Comparison of ENCODE assay signal across 8 mouse cellular contexts in genomic region chr2:153851030-153851360, GRCm38 (mm10). TPM values are rescaled to one million over a fixed set of nuclear protein-coding genes. Genes with fewer than 3 reads are reported as not detected.
DNase-seq lines count a peak whose midpoint lies in the region; ATAC-seq and TF ChIP-seq lines count a peak whose summit lies in the region.
"Had no signal": no experiment of that assay in that cellular context is flagged by ENCODE, and none has a peak within 500 bp of the region (broad histone marks: within the 10 kb centered on the region; RNA-seq: fewer than 3 reads in every experiment).

No protein-coding gene starts in this region.

- no peak for TF ChIP-seq POLR2A in bone marrow macrophage, adult 2 months (IDR thresholded peaks at IDR 0.05; ENCODE audit: borderline replicate concordance, low read depth, low read length)

- TF ChIP-seq CTCF in bone marrow macrophage, adult 2 months (IDR thresholded peaks at IDR 0.05; ENCODE audit: low read depth, low read length) = peak; percentile 46; the same call in 1 of the 2 replicates
- TF ChIP-seq CTCF in liver, postnatal 0 days (IDR thresholded peaks at IDR 0.05; ENCODE audit: low read depth) = peak; percentile 54

- no peak for TF ChIP-seq EP300 in liver, postnatal 0 days (IDR thresholded peaks at IDR 0.05; ENCODE audit: low read depth)

- H3K9ac ChIP-seq in liver, postnatal 0 days (replicated peaks) = no peak overlapping the region
- H3K9ac ChIP-seq: heart, embryonic 13.5 days had no signal

- 27% methylated on average over 4 of the region's 4 CpGs for WGBS in liver, postnatal 0 days (ENCODE audit: insufficient replicate concordance)

- H3K27ac ChIP-seq in bone marrow macrophage, adult 2 months (ENCODE audit: insufficient read depth, low read depth, low read length) = no peak overlapping the region
- H3K27ac ChIP-seq in liver, postnatal 0 days (ENCODE audit: low read depth) = no peak overlapping the region
- H3K27ac ChIP-seq: heart, embryonic 13.5 days had no signal

- no peaks in the 10 kb centered on the region for H3K27me3 ChIP-seq in liver, postnatal 0 days (ENCODE audit: insufficient read depth, low read length)

- no peaks in the 10 kb centered on the region for H3K9me3 ChIP-seq in liver, postnatal 0 days (ENCODE audit: low read length)
- H3K9me3 ChIP-seq: heart, embryonic 13.5 days had no signal

- no peaks in the 10 kb centered on the region for H3K4me1 ChIP-seq in bone marrow macrophage, adult 2 months (ENCODE audit: control insufficient read depth, insufficient read depth, low read length)
- no peaks in the 10 kb centered on the region for H3K4me1 ChIP-seq in liver, postnatal 0 days (ENCODE audit: insufficient read depth)
- H3K4me1 ChIP-seq: heart, embryonic 13.5 days had no signal

- no peaks in the 10 kb centered on the region for H3K36me3 ChIP-seq in liver, postnatal 0 days (replicated peaks; ENCODE audit: insufficient read depth, low read length)
- H3K36me3 ChIP-seq: heart, embryonic 13.5 days had no signal

- peak; percentile 53 for DNase-seq in urinary bladder, postnatal 14 days (ENCODE audit: low spot score)
- no peak for DNase-seq in urinary bladder, postnatal 4 days (ENCODE audit: low spot score in 2 of 2)
- peak; percentile 36 for DNase-seq in fibroblast of lung, adult 2 months (ENCODE audit: low read depth)
- DNase-seq in kidney, postnatal 14 days = peak; percentile 73
- peak; percentile 63 for DNase-seq in liver, postnatal 0 days
- DNase-seq in right cerebral cortex, postnatal 36 days (ENCODE audit: low spot score in 2 of 2) = peak; percentile 10 to 39

- no peak overlapping the region for H3K4me3 ChIP-seq in bone marrow macrophage, adult 2 months (ENCODE audit: insufficient read depth, low read length)
- no peak overlapping the region for H3K4me3 ChIP-seq in liver, postnatal 0 days (ENCODE audit: low read depth, low read length)
- H3K4me3 ChIP-seq: heart, embryonic 13.5 days had no signal

- no peak for ATAC-seq in liver, postnatal 0 days

- H3K4me2 ChIP-seq in liver, postnatal 0 days (ENCODE audit: low read depth, low read length) = no peak overlapping the region
- H3K4me2 ChIP-seq: heart, embryonic 13.5 days had no signal

RNA-seq across cellular contexts. Expression of gene Sun5, which starts 19.9 kb away (rescaled TPM):
- not detected in 2 replicates for polyA plus RNA-seq in bone marrow macrophage, adult 2 months (2012; ENCODE audit: insufficient read depth, insufficient read length, missing spikeins)
- polyA plus RNA-seq in liver, postnatal 0 days (2015; fragmentation: Nextera tagmentation; extraction: Ambion mirVana) = not detected in 2 replicates
- polyA plus RNA-seq: heart, embryonic 13.5 days had no signal

RNA-seq across cellular contexts. Expression of gene Bpifb2, which starts 23.9 kb away (rescaled TPM):
- polyA plus RNA-seq in bone marrow macrophage, adult 2 months (2012; ENCODE audit: insufficient read depth, insufficient read length, missing spikeins) = not detected in 2 replicates
- not detected in 2 replicates for polyA plus RNA-seq in liver, postnatal 0 days (2015; fragmentation: Nextera tagmentation; extraction: Ambion mirVana)

RNA-seq across cellular contexts. Expression of gene Bpifb6, which starts 49.2 kb away (rescaled TPM):
- not detected in 2 replicates for polyA plus RNA-seq in bone marrow macrophage, adult 2 months (2012; ENCODE audit: insufficient read depth, insufficient read length, missing spikeins)
- not detected in 2 replicates for polyA plus RNA-seq in liver, postnatal 0 days (2015; fragmentation: Nextera tagmentation; extraction: Ambion mirVana)
- polyA plus RNA-seq: heart, embryonic 13.5 days had no signal

Comparison
In these comparisons a context has a peak if more than half of its experiments do, and no peak if none do; other contexts are left out.
1. DNase-seq: peak in urinary bladder, postnatal 14 days (single experiment), fibroblast of lung, adult 2 months (single experiment), kidney, postnatal 14 days (single experiment), liver, postnatal 0 days (single experiment) and right cerebral cortex, postnatal 36 days (2 of 2); none in urinary bladder, postnatal 4 days (0 of 2).